Mouse (Mus musculus): ENCODE results near the gene Mbnl1. TPM values are rescaled to one million over a fixed set of nuclear protein-coding genes. Genes with fewer than 3 reads are reported as not detected.
A peak's percentile ranks its signal among the peaks of the same experiment; 100 is the strongest.
"Not testable (repeated sequence)": the region's sequence is repeated elsewhere in the genome, so short reads cannot be mapped to it uniquely, and the experiment has no call there.

Gene Mbnl1
- total RNA-seq (2021), result 100 to 1,000 TPM; 135 to 150 TPM

DNA sequence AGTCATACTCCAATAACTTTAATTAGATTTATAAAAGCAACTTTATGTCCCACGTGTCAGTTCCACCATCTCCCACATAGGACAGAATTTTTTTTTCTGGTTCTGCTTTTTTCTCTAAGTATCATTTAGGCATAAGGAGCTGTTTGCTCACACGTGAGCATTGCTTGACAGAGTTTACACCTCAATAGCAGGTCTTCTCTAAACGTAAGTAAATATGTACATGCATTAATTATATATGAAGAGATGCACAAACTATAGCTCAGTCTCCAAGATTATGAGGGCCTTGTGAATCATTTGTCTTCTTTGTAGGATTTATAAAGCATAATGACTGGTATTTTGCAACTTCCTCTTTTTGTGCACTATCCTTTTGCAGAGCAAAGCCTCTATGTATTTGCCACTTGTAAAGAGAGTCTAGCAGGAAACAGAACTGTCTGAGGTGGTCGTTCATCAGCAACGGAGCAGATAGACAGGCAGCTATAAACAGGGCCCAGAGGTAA lies at the start of gene Mbnl1:
Gene Mbnl1, plus strand, starts transcription at position 150 of the 497 bp plus-strand sequence.
- no peak for DNase-seq (ENCODE audit: low spot score in 2 of 2)
- intact Hi-C loops (cut with DNase I), result no loop called here

DNA sequence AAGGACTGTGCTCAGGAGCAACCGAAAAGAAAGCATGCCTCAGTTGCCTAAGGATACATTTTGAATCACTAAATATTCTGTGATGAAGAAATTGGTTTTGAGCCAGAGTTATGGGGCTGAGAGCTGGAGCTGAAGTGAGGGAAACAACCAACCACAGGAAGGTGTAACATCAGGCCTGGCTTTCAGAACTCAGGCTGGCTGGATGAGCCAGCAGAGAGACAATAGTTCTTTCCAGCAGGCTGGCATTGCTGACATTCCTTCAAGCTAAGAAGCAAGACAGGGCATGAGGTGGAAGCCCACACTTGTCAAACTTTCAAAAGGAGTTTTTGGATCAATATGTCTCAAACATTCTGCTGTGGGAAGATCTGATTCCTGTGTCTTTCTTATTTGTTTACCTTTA lies 48.5 kb upstream of the Mbnl1 start:
- intact Hi-C loops (cut with DNase I), result no loop called here
- DNase-seq (ENCODE audit: low spot score in 2 of 2), result no peak

DNA sequence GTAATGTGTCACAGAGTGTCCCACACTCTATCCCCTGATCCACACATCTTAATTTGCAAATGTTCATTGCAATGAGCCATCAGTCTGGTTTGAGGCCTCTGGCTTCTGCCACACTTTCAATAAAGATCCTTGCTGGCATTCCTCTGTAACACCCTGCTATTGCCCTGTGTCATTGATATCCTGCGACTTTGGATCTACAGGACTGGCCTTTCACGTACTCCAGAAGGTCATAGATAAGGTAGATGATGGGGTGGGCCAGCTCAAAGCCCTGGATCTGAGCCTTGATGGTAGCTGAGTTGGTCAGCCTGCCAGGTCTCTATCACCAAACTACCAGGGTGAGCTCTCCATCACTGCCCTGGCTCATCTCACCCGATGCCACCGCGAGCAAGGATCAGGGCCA lies 43.6 kb upstream of the Mbnl1 start:
- DNase-seq (ENCODE audit: low spot score in 2 of 2), result no peak
- intact Hi-C loops (cut with DNase I), result no loop called here

DNA sequence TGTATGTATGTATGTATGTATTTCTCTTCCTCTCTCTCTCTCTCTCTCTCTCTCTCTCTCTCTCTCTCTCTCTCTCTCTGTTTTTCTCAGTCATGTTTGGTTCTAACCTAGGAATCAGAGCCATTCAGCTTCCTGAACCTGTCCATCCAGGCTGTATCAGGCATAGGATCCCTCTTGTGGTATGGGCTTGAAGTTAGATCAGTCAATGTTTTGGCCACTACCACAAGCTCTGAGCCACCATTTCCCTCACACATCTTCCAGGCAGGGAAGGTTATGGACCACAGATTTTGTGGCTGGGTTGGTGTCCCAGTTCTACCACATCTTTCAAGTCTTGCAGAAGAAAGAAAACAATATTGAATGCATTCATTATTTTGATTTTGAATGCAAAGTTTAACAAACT lies 35.4 kb upstream of the Mbnl1 start:
- no peak for DNase-seq (ENCODE audit: low spot score in 2 of 2)
- intact Hi-C loops (cut with DNase I), result no loop called here

DNA sequence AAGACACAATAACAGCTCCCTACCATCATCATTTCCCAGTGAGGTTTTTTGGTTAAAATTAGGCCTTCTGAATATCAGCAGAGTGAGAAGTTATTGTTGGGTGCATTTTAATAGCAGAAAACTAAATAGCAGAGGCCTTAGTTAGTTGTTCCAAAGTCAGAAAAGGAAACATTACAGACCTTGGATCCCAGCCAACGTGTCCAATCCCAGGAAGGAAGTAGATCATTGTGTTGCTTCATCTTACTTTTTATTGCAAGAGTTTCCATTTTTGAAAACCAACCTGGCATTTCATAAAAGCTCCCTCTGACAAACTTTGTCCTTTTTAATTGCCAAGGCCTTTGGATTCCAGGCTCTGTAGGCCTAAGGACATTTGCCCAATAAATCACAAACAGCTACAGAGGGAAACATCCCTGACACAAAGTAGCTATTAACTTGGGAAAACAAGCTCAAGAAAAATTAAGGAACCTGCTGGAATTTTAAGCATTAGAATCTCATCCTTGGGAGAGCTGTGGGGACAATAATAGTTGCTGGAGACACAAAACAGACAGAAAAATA lies 34.9 kb upstream of the Mbnl1 start:
- DNase-seq (ENCODE audit: low spot score in 2 of 2), result no peak
- intact Hi-C loops (cut with DNase I), result no loop called here

DNA sequence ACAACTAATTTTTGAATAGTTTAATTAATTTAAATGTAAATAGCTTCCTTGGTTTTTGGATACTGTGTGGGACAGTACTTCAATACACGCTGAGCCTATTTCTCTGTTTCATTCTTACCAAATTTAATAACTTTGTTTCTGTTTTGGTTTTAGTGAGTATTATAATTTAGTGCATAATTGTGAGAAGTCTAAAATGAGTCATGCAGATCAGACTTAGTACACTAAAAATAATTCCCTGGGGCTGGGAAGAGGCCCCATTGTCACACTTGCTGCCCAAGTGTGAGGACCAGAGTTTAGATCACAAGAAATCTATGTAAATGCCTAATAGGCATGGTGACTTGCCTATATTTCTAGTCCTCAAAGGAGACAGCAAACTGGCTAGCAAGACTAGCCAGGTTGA lies 33.9 kb upstream of the Mbnl1 start:
- DNase-seq (ENCODE audit: low spot score in 2 of 2), result no peak
- intact Hi-C loops (cut with DNase I), result no loop called here

DNA sequence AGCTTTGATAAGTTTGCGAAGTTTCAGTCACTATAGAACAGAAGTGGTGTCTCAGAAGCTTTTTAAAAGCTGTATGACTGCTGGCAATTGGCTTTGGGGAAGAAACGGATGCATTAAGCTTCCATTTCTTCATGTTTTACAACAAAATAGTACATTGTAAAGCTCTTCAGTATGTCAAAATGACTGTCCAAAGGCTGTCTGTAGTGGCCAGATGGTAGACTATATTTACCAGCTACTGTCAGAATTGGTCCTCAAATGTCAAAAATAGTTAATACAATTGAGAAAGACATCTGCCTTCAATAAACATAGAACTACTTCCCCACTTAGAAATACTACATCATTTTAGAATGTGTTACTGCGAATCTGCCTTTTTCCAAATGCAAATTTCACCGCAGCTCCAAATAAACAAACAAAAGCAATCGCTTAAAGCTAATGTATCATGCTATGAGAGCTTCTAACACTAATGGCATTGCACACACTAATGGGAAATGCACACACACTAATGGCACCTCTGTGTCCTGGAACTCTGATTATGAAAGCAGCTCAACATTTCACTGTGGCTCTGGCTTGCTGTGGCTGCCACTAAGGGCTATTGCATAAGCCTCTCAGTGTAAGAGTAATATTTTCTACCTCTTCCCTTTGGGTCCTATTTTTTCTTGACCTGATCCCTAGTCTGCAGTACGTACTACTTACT lies 10.7 kb upstream of the Mbnl1 start:
- intact Hi-C loops (cut with DNase I), result no loop called here
- no peak for DNase-seq (ENCODE audit: low spot score in 2 of 2)

DNA sequence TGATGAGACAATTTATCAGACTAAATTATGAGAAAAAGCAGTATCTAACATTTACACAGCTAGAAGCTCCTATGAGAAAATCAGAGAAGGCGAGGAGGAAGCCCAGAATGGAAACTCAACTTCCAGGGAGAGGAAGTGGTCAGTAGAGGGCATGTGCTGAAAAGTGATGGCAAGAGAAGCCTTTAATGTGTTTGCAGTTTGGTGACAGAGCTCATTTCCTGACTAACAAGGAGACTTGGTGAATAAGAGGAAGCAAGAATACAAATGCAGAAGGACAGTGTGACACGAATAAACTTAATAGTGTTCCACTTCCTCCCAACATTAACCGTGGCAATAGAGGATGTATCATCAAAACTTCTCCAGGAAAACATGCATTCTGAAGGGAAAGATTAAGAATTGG lies 4.0 kb upstream of the Mbnl1 start:
- intact Hi-C loops (cut with DNase I); DNase-seq (ENCODE audit: low spot score in 2 of 2): not testable (repeated sequence)

DNA sequence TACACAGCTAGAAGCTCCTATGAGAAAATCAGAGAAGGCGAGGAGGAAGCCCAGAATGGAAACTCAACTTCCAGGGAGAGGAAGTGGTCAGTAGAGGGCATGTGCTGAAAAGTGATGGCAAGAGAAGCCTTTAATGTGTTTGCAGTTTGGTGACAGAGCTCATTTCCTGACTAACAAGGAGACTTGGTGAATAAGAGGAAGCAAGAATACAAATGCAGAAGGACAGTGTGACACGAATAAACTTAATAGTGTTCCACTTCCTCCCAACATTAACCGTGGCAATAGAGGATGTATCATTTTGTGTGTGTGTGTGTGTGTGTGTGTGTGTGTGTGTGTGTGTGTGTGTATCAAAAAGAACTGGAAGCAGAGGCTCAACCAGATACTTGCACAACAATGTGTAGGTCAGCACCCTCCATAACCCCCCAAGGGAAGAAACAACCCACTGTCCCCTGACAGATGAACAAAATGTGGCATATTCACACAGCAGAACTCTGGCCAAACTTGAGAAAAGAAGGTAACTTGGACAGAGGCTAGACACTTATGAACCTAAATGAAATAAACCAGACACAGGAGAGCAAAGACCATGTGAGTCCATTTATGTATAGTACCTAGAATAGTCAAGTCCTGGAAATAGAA lies 3.3 kb upstream of the Mbnl1 start:
- DNase-seq (ENCODE audit: low spot score in 2 of 2); intact Hi-C loops (cut with DNase I): not testable (repeated sequence)

DNA sequence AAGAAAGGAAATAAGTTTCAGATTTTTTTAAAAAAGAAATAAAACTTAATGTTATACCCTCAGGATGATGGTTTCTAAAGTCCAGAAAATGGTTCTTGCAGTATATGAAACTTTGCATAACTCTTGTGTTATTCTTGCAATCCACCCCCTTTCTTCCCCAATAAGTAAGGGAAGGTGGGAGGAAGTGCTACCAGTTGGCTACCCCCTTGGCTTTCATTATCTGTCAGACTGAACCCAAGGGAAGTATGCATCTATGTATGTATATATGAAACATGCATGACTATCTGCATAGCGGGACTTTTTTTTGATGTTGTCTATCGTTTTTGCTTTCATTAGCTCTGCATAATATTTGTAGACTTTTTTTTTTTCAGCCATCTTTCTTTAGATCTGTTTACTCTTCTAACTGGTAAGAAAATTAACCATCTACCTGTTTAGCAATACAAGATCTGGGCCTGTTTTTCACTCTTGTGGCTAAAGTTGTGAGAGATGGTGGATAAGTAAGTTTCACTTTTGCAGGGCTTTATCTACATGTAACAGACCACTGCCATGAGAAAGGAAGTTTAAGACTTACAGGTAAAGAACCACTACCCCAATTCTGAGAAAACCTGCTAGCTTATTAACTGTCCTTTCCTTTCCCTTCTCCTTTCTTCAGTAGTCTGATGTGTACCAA lies 484 bp upstream of the Mbnl1 start:
- intact Hi-C loops (cut with DNase I), result no loop called here

DNA sequence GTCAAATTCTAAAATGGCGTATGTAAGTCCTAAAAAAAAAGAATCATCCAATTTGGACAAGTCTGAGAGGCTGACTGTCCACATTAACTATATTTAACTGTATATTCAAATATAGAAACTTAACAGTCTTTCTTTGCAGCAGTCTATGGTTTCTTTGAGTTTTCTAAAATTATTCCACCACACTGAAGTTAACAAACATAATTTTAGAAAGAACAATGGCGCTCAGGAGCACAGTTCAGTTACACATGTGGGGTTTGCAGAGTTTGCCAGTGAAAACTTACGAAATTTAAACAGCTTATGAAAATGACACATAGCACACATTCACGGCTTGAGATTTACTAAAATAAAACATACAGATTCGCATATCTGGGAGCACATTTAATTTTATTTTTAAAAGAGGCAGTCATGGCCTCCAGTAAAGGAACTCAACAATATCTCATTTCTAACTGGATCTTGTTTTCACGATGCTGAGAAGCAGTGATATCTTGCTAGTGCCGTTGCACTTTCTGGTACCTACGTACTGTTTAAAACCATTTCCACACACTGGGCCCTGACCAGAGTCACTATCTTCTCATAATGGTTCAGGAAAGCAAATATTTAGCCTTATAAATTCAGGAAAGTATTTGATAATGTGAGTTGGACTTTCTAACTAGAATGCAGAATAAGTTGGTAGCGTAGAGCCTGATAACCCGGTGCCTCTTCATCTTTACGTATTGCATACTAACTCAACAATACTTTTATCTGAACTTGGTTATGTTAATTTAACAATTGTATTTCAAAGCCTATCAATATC lies 1.4 kb downstream of the Mbnl1 start:
- intact Hi-C loops (cut with DNase I), result no loop called here
- peak in 1 of 2 experiments; percentile 65 for DNase-seq (ENCODE audit: low spot score in 2 of 2)

More for the DNA sequence above, 484 bp upstream of the Mbnl1 start:
- no peak for DNase-seq (ENCODE audit: low spot score in 2 of 2)

DNA sequence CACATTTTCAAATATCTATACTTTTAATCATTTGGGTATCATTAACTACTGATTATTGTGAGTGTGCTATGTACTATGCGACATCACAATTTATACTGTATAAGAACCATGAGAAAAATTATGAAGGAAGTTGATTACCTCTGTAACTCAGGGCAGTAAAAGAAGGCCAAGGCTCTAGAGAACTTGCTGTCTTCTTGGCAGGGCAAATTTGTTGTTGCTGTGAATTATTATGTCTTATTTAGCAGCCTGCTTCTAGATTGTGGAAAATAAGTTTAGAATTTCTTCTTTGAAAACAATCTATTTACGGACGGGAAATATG lies 2.0 kb downstream of the Mbnl1 start:
- intact Hi-C loops (cut with DNase I), result no loop called here
- no peak for DNase-seq (ENCODE audit: low spot score in 2 of 2)

DNA sequence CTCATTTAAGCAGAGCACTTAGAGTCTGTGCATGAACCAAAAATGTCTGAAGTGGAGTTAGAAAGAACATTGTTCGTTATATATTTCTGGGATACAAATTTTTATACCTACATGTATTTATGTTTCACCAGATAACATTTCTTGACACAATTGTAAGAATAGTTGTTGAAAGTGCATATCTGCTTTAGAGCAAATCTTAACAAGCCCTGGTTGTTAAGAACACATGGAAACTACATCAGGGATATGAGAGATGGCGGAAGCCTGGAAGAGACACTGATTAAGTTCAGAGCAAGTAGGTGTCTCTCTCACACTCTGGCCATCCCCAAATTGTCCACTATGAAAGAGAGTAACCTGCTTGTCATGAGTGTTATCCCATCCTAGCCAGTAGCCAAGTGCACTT lies 2.4 kb downstream of the Mbnl1 start:
- intact Hi-C loops (cut with DNase I), result no loop called here
- DNase-seq (ENCODE audit: low spot score in 2 of 2), result no peak

DNA sequence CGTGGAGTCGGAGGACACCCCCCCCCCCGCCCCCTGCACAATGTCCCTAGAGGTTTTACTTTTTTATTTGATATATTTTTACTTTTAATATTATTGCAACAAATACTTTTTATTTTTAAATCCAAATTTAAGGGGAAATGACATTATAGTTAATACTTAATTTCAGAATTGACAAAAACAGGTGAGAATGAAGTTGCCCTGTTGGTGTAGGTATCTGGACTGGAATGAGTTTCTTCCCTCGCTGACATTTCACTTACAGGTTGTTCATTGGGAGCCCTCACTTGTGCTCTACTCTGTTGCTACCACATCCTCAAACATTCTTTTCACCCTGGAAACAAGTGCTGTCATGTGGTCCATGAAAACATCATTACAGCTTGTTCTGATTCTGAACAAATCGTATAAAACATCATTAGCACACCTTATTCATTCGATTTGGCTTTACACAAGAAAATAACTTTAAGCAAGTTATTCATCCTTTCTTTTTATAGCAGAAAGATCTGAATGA lies 4.2 kb downstream of the Mbnl1 start:
- intact Hi-C loops (cut with DNase I), result no loop called here

DNA sequence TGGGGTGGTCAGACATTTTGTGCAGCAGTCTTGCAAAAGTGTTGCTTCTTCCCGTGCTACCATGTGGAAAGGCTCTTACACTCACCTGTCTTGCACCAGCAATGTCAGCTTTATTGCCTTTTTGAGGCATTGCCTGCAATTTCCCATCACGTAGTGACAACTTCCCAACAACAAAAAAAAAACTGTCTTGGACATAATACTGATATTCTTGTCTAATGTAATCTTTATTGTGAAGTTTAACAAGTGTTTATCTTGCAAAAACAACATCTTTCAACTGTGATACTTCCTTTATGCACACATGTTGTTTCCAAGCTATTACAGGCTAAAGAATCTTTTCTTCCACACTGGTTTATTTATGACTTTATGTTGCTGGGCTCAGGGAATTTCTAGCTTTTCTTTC lies 5.8 kb downstream of the Mbnl1 start:
- intact Hi-C loops (cut with DNase I), result no loop called here
- no peak for DNase-seq (ENCODE audit: low spot score in 2 of 2)

More for the DNA sequence above, 4.2 kb downstream of the Mbnl1 start:
- DNase-seq (ENCODE audit: low spot score in 2 of 2), result no peak

DNA sequence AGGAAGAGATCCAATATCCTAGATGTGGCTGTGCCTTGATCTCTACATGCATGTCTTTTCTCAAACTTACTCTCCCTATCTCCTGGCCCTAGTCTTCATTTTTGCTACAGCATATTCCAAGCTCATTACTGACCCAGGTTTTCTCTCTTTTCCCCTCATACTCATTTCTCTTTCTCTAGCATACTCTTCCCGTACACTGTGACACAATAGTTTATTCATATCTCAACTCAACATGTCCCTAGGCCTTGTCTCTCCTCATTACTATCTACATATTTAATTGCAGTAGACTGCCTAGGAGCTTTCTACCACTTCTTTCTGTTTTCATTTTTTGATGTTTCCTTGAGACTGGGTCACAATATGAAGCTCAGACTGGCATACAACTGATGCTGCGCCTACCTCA lies 8.1 kb downstream of the Mbnl1 start:
- intact Hi-C loops (cut with DNase I), result no loop called here
- no peak for DNase-seq (ENCODE audit: low spot score in 2 of 2)

DNA sequence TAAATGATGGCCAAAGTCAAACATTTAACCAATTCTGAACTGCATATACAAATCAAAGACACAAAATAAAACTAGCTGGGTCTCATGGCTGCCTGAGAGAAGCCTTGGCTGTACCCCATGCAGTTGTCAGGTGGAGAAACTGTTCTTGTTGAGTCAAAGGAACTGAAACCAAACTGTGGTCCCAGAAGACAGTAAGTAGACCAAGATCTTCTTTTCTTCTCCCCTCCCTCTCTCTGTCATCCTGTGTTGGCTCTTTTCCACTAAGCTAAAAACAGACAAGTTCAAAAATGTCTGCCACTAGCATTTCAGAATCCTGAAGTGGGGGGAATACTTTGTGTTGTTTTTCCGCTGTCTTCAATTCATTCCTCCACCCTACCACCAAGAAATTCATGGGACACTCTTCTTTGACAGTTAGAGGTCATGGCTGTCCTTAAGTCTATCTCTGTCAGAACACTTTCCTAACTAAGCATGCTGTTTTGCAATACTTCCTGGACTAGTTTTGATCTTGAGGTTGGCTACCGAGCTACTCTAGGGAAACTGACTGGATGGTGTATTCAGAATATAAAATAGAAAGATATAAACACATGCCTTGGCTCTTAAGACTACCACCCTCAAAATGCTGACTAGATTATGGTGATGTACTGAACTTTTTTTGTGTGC lies 9.2 kb downstream of the Mbnl1 start:
- no peak for DNase-seq (ENCODE audit: low spot score in 2 of 2)
- intact Hi-C loops (cut with DNase I), result no loop called here

DNA sequence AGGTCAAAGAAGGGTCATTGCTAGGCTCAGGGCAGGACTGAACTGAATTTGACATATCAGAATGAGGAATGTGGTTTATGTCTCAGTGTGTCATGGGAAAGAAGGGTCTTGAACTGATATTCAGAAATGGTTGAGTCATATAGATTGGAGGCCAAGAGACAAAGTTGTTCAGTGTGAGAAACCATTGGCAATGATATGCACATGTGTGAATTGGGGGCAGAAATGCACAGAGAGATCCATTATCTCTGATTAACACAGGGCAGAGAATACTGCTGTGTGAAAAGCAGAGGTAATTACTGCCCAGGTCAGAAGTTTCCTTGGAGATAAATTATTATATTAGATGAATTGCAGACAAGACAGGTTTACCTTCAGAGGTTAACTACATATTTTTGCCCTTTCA lies 10.7 kb downstream of the Mbnl1 start:
- no peak for DNase-seq (ENCODE audit: low spot score in 2 of 2)
- intact Hi-C loops (cut with DNase I), result no loop called here

DNA sequence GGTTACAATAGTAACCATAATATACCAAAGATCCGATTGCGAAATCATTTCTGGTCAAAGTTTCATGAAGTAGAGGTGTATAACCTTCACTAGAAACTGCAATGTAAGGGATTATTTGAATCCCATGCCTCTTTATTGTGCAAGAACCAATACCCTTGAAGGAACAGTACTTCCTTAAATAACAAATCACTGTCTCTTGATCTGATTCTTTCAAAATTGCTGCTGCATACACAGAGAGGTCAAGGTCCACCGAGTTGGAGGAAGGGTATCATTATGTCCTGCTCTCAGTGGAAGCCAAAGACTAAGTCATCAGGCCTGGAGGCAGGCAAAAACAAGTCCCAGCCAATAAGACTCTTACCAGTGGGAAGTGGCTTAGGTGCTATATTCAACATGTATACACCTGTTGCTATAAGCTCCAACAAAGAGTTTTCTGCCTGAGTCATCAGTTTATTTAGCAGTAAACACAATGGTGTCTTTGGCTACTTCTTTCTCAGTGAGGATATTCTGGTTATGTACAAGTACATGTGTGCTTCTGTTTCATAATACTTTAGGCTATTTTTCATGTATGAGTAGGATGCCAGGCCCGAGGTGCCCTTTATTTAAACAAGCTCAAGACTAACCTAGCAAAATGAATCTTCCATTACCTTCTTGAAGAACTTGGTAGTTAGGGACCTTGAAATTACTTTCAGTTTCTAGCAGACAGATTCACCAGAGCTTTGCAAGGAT lies 13.5 kb downstream of the Mbnl1 start:
- intact Hi-C loops (cut with DNase I), result no loop called here
- no peak for DNase-seq (ENCODE audit: low spot score in 2 of 2)

All from left cerebral cortex, postnatal 25 days (tissue).